Mouse (Mus musculus): ENCODE results near the gene Pax1.

Gene Pax1

GRCm38 (mm10) chr2:147361581-147361980 lies at the start of gene Pax1:
Gene Pax1 (plus strand): TSS chr2:147361925.
- in situ Hi-C loops (cut with MboI), result no loop called here

DNA sequence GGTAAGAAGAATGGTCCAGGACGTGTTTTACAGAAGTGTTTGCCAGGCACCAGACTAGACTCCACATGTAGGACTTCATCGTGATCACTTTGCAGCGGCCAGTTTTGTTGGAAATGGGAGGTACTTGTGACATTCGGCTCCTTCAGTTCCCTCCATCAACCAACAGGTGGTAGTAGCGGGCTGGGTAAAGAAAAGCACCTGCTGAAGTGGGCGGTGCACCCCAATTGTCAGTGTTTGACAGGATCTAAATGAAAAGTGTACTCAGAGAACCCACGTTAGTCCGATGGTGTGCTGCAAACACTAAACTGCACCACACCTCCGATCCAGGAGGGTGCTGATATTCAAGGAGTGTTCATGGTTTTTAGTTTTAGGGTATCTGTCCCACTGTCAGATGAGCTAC lies 40.7 kb upstream of the Pax1 start:
- in situ Hi-C loops (cut with MboI), result no loop called here

GRCm38 (mm10) chr2:147325178-147325577 lies 36.5 kb upstream of the Pax1 start:
- in situ Hi-C loops (cut with MboI), result no loop called here

GRCm38 (mm10) chr2:147332731-147333130 lies 29.0 kb upstream of the Pax1 start:
- in situ Hi-C loops (cut with MboI), result no loop called here

- in situ Hi-C loops (cut with MboI), result no loop called here
Measured at GRCm38 (mm10) chr2:147338729-147339128, 23.0 kb upstream of the Pax1 start.

DNA sequence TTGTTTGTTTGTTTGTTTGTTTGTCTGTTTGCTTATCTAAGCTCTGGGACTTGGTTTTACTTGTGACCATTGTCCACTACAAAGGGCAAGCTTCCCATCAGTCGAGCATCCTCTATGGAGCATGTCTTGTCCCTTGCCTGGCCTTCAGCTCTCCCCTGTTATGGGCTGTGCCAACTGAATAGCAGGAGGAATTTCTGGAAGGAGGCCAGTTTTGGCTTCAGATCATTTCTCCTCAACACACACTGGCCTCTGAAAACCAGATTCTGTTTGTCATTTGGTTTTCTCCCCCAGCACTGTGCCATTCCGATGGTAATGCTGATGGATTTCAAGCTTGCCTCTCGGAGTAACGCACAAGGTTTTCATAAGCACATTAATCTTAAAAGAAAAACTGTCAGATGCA lies 21.9 kb upstream of the Pax1 start:
- in situ Hi-C loops (cut with MboI), result no loop called here

- in situ Hi-C loops (cut with MboI), result no loop called here
Measured at GRCm38 (mm10) chr2:147342198-147342597, 19.5 kb upstream of the Pax1 start.

- in situ Hi-C loops (cut with MboI), result no loop called here
Measured at GRCm38 (mm10) chr2:147359716-147360115, 2.0 kb upstream of the Pax1 start.

DNA sequence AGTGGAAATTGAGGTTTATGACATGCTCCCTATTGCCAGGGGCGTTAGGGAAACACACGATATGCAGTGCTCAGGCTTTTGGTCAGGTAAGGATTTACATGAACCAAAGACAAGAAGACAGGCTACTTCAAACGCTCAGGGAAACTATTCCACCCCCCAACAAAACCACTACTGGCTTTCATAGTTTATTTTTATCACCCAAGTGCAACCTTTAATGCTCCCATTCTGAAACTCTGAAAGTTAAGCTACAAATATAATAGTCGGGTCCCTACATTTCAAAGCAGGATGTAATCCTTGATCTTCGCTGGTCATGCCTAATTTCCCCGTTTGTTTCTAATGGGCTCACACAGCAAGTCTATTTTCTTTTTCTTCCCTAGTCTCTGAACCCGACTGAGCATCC lies 1.3 kb upstream of the Pax1 start:
- in situ Hi-C loops (cut with MboI), result no loop called here

- in situ Hi-C loops (cut with MboI), result no loop called here
Measured at GRCm38 (mm10) chr2:147360856-147361255, 869 bp upstream of the Pax1 start.

- in situ Hi-C loops (cut with MboI), result no loop called here
Measured at GRCm38 (mm10) chr2:147362316-147362715, 591 bp downstream of the Pax1 start.

- in situ Hi-C loops (cut with MboI), result no loop called here
Measured at GRCm38 (mm10) chr2:147363401-147364130, 1.8 kb downstream of the Pax1 start.

DNA sequence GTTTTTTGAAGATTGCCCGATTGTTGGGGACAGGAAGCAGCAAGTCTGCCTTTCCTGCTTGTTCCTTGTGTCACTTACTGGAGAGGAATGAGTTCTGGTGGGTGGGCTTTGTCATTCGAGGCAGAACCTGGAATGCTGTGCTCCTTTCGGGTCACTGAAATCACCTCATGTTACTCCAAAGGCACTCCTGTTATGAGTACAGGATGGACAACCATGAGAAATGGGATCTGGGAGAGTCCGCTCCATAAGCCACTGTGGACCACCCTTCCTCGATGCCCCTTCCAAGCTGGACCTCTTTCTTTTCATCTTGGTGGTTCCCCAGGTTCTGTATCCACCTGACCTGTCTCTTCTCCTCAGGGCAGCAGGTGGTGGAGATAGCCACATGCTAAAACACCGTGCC lies 2.5 kb downstream of the Pax1 start:
- in situ Hi-C loops (cut with MboI), result no loop called here

- in situ Hi-C loops (cut with MboI), result no loop called here
Measured at GRCm38 (mm10) chr2:147364982-147365907, 3.5 kb downstream of the Pax1 start.

DNA sequence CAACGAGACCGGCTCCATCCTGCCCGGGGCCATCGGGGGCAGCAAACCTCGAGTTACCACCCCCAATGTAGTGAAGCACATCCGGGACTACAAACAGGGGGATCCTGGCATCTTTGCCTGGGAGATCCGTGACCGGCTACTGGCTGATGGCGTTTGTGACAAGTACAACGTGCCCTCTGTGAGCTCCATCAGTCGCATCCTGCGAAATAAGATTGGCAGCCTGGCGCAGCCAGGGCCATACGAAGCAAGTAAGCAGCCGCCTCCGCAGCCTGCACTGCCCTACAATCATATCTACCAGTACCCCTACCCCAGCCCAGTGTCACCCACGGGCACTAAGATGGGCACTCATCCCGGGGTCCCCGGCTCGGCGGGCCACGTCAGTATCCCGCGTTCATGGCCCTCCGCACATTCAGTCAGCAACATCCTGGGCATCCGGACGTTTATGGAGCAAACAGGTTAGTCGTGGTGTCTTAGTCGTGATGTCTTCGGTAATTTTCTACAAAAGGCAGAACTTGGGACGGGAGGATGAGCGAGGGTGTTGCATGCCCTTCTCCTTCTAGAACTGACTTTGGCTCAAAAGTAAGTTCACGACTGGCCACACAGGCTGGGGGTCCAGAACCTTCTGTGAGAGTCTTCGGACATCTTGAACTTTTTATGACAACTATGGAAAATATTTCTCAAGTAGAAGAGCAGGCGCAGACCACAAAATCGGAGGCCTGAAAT lies 4.3 kb downstream of the Pax1 start:
- in situ Hi-C loops (cut with MboI), result no loop called here

DNA sequence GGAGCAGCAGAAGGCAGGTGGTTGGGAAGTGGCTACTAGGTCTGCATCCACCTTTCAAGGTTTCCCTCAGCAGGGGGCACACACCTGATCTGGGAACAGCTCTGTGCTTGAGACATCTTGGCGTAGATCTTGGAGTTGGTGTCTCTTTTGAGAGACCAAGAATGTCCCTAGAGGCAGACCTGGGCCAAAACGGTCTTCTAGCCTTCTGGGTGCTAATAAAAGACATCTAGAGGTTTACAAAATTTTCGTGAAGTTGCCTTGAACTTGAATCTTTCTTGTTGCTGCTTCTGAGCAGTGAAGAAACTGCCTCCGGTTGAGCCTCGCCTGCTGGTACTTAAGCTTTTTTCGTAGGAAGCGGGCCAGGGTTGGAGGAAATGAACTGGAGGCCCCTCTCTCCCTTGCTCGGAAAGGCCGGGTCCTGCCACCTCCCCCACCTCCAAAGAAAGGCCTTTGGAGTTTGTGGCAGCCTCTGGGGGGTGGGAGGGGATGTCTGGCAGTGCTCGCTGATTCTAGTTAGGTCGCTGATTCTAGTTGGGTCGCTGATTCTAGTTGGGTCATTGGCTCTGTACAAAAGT lies 5.6 kb downstream of the Pax1 start:
- in situ Hi-C loops (cut with MboI), result no loop called here

GRCm38 (mm10) chr2:147367911-147368591 lies 6.3 kb downstream of the Pax1 start:
- in situ Hi-C loops (cut with MboI), result no loop called here

- in situ Hi-C loops (cut with MboI), result no loop called here
Measured at GRCm38 (mm10) chr2:147369561-147369960, 7.8 kb downstream of the Pax1 start.

GRCm38 (mm10) chr2:147370091-147370490 lies 8.4 kb downstream of the Pax1 start:
- in situ Hi-C loops (cut with MboI), result no loop called here

DNA sequence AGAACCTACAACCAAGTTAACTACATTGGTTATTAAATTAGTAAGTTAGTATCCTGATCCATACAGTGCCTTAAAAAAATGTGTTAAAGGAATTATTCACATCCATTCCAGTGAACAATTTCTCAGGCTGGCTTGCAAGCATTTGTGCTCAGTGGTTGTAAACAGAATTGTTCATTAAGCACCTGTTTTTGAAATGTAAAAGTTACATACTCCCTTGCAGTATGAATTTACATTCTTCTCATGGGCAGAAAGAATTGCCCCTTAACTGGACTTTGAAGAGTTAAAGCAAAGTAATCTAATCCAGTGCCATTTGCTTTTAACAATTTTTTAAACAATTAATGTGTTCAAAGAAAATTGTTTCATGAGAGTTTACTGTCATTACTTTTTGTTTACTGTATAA lies 9.6 kb downstream of the Pax1 start:
- in situ Hi-C loops (cut with MboI), result no loop called here

- in situ Hi-C loops (cut with MboI), result no loop called here
Measured at GRCm38 (mm10) chr2:147371840-147372239, 10.1 kb downstream of the Pax1 start.

All from mature B cell (primary cell).